Mouse (Mus musculus) left cerebral cortex, adult 2 months (tissue): ENCODE results near the gene Acat3. TPM values are rescaled to one million over a fixed set of nuclear protein-coding genes. Genes with fewer than 3 reads are reported as not detected.
"Not testable (repeated sequence)": the region's sequence is repeated elsewhere in the genome, so short reads cannot be mapped to it uniquely, and the experiment has no call there.

Source experiments
- DNase-seq, 2 experiments: peaks; one replicate each; pipeline ENCODE4 v3.0.0; 2021 to 2022; ENCODE audit warnings: low spot score in 2 of 2, mixed read lengths in 1 of 2; ENCODE audit errors: extremely low spot score in 1 of 2
- H3K27ac ChIP-seq: fragments of 200-600 bp; 2 replicates; pipeline ENCODE4 v1.8.1; 2022
- H3K4me3 ChIP-seq: fragments of 200-600 bp; 2 replicates; pipeline ENCODE4 v1.8.1; 2022
- CTCF ChIP-seq: fragments of 200-600 bp; IDR thresholded peaks from 2 replicates; pipeline ENCODE4 v1.8.1; 2022; ENCODE audit warnings: antibody characterized with exemption, mild to moderate bottlenecking, moderate library complexity
- intact Hi-C: fragments of 180-260 bp; cut with DNase I; formaldehyde crosslinking; loops from one replicate; pipeline ENCODE4 v1.15.1; 2025
- total RNA-seq, 2 experiments: library from RNA; stranded (reverse); gene quantifications; 2 replicates each; pipeline ENCODE4 v1.2.3; 2021

Gene Acat3
- total RNA-seq, 2 experiments from 2014 or later: 5.0 TPM

GRCm38 (mm10) chr17:12915488-12915880 lies 24.9 kb downstream of the Acat3 start, which contains the start of gene Tcp1:
Tcp1 (plus strand) TSS chr17:12915701.
- intact Hi-C loops: no loop called here
- Histone ChIP-seq H3K27ac (peak within 1 kb of the TSS; percentile 92), H3K4me3 (peak within 1 kb of the TSS; percentile 88)
- DNase-seq: no peak
- TF ChIP-seq CTCF: no peak

- Histone ChIP-seq H3K27ac (no peak overlapping the region), H3K4me3 (no peak overlapping the region)
- intact Hi-C loops: no loop called here
- no peak for TF ChIP-seq CTCF
- DNase-seq: no peak
Observed at GRCm38 (mm10) chr17:12910391-12910790, 30.0 kb downstream of the Acat3 start.

GRCm38 (mm10) chr17:12909361-12910280 lies 30.8 kb downstream of the Acat3 start, which contains the start of gene Pnldc1:
Pnldc1 (minus strand) TSS chr17:12910230.
- intact Hi-C loops: no loop called here
- TF ChIP-seq CTCF: no peak
- Histone ChIP-seq H3K4me3 (no peak within 1 kb of the TSS), H3K27ac (no peak within 1 kb of the TSS)
- no peak for DNase-seq

- H3K4me3 ChIP-seq: no peak overlapping the region
- TF ChIP-seq CTCF: no peak
- intact Hi-C loops: no loop called here
- no peak for DNase-seq
- no peak overlapping the region for H3K27ac ChIP-seq
Observed at GRCm38 (mm10) chr17:12906436-12906835, 34.0 kb downstream of the Acat3 start.

GRCm38 (mm10) chr17:12905810-12906209 lies 34.6 kb downstream of the Acat3 start:
- TF ChIP-seq CTCF: no peak
- intact Hi-C loops: no loop called here
- Histone ChIP-seq H3K27ac (no peak overlapping the region), H3K4me3 (no peak overlapping the region)
- DNase-seq: no peak

GRCm38 (mm10) chr17:12904349-12904748 lies 36.1 kb downstream of the Acat3 start:
- TF ChIP-seq CTCF: no peak
- no peak overlapping the region for H3K4me3 ChIP-seq
- intact Hi-C loops: no loop called here
- DNase-seq: no peak
- no peak overlapping the region for H3K27ac ChIP-seq

GRCm38 (mm10) chr17:12903372-12904333 lies 36.7 kb downstream of the Acat3 start:
- TF ChIP-seq CTCF: no peak
- H3K4me3 ChIP-seq: no peak overlapping the region
- intact Hi-C loops: no loop called here
- DNase-seq: no peak
- H3K27ac ChIP-seq: no peak overlapping the region

- TF ChIP-seq CTCF: no peak
- H3K27ac ChIP-seq: no peak overlapping the region
- intact Hi-C loops: no loop called here
- DNase-seq: no peak
- no peak overlapping the region for H3K4me3 ChIP-seq
Observed at GRCm38 (mm10) chr17:12902291-12902690, 38.1 kb downstream of the Acat3 start.

- H3K4me3 ChIP-seq, H3K27ac ChIP-seq, intact Hi-C loops, DNase-seq: not testable (repeated sequence)
Observed at GRCm38 (mm10) chr17:12898607-12899006, 41.8 kb downstream of the Acat3 start.

- no peak for DNase-seq
- H3K4me3 ChIP-seq: no peak overlapping the region
- TF ChIP-seq CTCF: no peak
- intact Hi-C loops: no loop called here
- no peak overlapping the region for H3K27ac ChIP-seq
Observed at GRCm38 (mm10) chr17:12897674-12898073, 42.7 kb downstream of the Acat3 start.

GRCm38 (mm10) chr17:12892033-12892432 lies 48.4 kb downstream of the Acat3 start:
- no peak for TF ChIP-seq CTCF
- intact Hi-C loops: no loop called here

GRCm38 (mm10) chr17:12891054-12891453 lies 49.3 kb downstream of the Acat3 start:
- Histone ChIP-seq H3K4me3 (no peak overlapping the region), H3K27ac (no peak overlapping the region)
- no peak for DNase-seq
- intact Hi-C loops: no loop called here
- TF ChIP-seq CTCF: no peak

More at GRCm38 (mm10) chr17:12892033-12892432, 48.4 kb downstream of the Acat3 start:
- Histone ChIP-seq H3K27ac (no peak overlapping the region), H3K4me3 (no peak overlapping the region)
- no peak for DNase-seq
